In the genomic region with DNA sequence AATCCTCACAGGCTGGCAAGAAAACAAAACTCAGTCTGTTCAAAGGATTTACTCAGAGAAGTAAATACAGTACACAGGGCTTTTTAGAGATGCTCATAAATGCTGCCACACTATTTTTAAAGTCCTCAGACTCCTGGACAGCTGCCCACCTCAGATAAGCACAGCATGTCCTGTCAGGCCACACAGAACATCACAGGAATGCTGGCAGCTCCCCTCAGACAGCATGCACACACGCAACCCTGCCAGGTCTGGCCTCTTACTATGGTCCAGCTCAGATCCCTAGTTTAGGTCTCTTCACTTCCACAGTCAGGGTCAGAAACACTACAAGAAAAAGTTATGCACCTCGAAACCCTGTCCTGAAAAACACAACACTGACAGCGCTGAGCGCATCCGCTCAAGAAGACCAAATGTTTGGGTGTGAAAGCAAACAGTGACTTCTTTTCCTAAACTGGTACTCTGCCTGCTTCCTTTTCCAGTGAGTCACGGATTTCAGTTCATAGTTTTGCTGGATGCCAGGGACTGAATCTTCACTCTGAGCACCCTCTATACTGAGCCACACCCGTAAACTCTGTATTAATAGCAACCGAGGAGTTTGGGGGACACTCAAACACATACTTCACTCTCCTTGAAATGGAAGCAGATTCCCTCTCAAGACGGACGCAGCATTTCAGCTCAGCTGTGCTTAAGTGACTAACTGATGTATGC, we compare ENCODE assay signal across 8 mouse cellular contexts.
DNase-seq lines count a peak whose midpoint lies in the region; ATAC-seq lines count a peak whose summit lies in the region.
"Had no signal": no experiment of that assay in that cellular context is flagged by ENCODE, and none has a peak within 500 bp of the region (broad histone marks: within the 10 kb centered on the region; RNA-seq: fewer than 3 reads in every experiment).

No protein-coding gene starts in this region.

- intact Hi-C loops in heart, postnatal 36 days (cut with DNase I) = loop anchor here (5.0 kb wide), 2 partner anchors 33 to 73 kb away; a partner anchor contains a TSS

- DNase-seq in right cerebral cortex, adult 18-20 months = peak; percentile 39
- DNase-seq in right cerebral cortex, postnatal 4 days = no peak
- DNase-seq in gastrocnemius, adult 18-20 months (ENCODE audit: low spot score) = peak; percentile 94
- peak; percentile 78 to 82 for DNase-seq in heart, postnatal 36 days
- peak; percentile 62 for DNase-seq in urinary bladder, postnatal 25 days (ENCODE audit: low spot score)
- no peak for DNase-seq in ovary, postnatal 36 days (ENCODE audit: low spot score)
- DNase-seq: adrenal gland, postnatal 25 days had no signal

- no peak for ATAC-seq in erythroblast, adult 5-6 weeks (replicated peaks; ENCODE audit: low FRiP score, poor library complexity, severe bottlenecking)

Comparison
In these comparisons a context has a peak if more than half of its experiments do, and no peak if none do; other contexts are left out.
1. DNase-seq: peak in right cerebral cortex, adult 18-20 months (single experiment), gastrocnemius, adult 18-20 months (single experiment), heart, postnatal 36 days (2 of 2) and urinary bladder, postnatal 25 days (single experiment); none in right cerebral cortex, postnatal 4 days (single experiment) and ovary, postnatal 36 days (single experiment).